Mouse (Mus musculus) forebrain, embryonic 14.5 days (tissue): ENCODE measurements around the gene Chic2. TPM values are rescaled to one million over a fixed set of nuclear protein-coding genes. Genes with fewer than 3 reads are reported as not detected.

ENCODE experiments used
- ATAC-seq: fragments of 200-750 bp; cut with Nextera tagmentation; 2 replicates; pipeline ENCODE4 v1.8.0; 2017; ENCODE audit warnings: mild to moderate bottlenecking, moderate library complexity
- DNase-seq: peaks from one replicate; pipeline ENCODE4 v3.0.0-alpha.2; 2015; ENCODE audit warnings: low spot score
- H3K27ac ChIP-seq: fragments of 300-500 bp; sonication (generic); 2 replicates; pipeline ENCODE4 v1.5.1; 2014; ENCODE audit warnings: low read depth, mild to moderate bottlenecking, control low read depth, low read length, moderate library complexity
- H3K27me3 ChIP-seq: fragments of 300-500 bp; sonication (generic); replicated peaks from 2 replicates; pipeline ENCODE4 v1.6.1; 2014; ENCODE audit warnings: low read length, control low read depth, mixed read lengths; ENCODE audit not compliant: control insufficient read depth, insufficient read depth
- H3K36me3 ChIP-seq: fragments of 300-500 bp; sonication (generic); 2 replicates; pipeline ENCODE4 v1.6.1; 2014; ENCODE audit warnings: low read length, control low read depth; ENCODE audit not compliant: control insufficient read depth, insufficient read depth
- H3K4me1 ChIP-seq: fragments of 300-500 bp; sonication (generic); 2 replicates; pipeline ENCODE4 v1.6.1; 2014; ENCODE audit warnings: antibody characterized with exemption, low read length, control low read depth; ENCODE audit not compliant: control insufficient read depth, insufficient read depth
- H3K4me2 ChIP-seq: fragments of 300-500 bp; sonication (generic); 2 replicates; pipeline ENCODE4 v1.6.1; 2014; ENCODE audit warnings: mild to moderate bottlenecking, control low read depth, low read length
- H3K4me3 ChIP-seq: fragments of 300-500 bp; sonication (generic); 2 replicates; pipeline ENCODE4 v1.5.1; 2014; ENCODE audit warnings: low read depth, low read length, control low read depth
- H3K9ac ChIP-seq: fragments of 300-500 bp; sonication (generic); 2 replicates; pipeline ENCODE4 v1.6.1; 2014; ENCODE audit warnings: mild to moderate bottlenecking, low read length, control low read depth, moderate library complexity
- H3K9me3 ChIP-seq: fragments of 300-500 bp; sonication (generic); replicated peaks from 2 replicates; pipeline ENCODE4 v1.6.1; 2016; ENCODE audit warnings: low read length, control low read depth, mixed read lengths; ENCODE audit not compliant: control insufficient read depth
- WGBS: fragments of 180-500 bp; shearing (Covaris S2); extraction: QIAGEN DNeasy Blood & Tissue Kit; methylation state at CpG from one replicate; pipeline ENCODE4 v1.1.7; 2014; 5-methylcytosine and 5-hydroxymethylcytosine counted together
- polyA plus RNA-seq: library from polyadenylated mRNA; unstranded; fragments of >200 nt; fragmentation: Nextera tagmentation; extraction: Ambion mirVana; gene quantifications from 2 replicates; pipeline ENCODE4 v1.2.1, GENCODE M21; 2014

Chic2 gene
- polyA plus RNA-seq, 1 experiment from 2014 or later, result 48.0 TPM

DNA sequence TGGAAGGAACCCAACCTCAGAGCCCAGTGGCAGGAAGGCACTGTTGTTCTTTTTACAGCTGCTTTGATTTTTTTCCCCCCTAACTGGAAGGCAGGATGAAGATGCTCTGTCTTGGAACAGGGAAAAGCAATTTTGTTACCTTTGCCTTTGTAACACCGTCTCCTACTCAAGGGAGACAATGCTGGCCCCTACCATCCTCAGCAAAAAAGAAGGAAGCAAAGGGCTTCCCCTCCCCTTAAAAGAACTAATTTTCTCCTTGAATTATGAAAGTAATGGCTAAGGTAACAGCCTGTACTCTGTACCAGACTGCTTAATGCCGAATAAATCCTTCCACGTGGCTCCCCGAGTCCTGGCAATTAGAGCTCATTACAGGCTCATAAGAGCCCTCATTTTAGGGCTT, 28.0 kb upstream of the Chic2 start:
- 2% methylated on average over 4 of the region's 4 CpGs for WGBS
- Histone ChIP-seq H3K9me3 (no peaks in the 10 kb centered on the region), H3K4me2 (no peak overlapping the region), H3K4me1 (peaks cover 11% of the 10 kb centered on the region), H3K36me3 (no peaks in the 10 kb centered on the region), H3K9ac (no peak overlapping the region), H3K27ac (no peak overlapping the region), H3K27me3 (peaks cover 88% of the 10 kb centered on the region), H3K4me3 (no peak overlapping the region)
- no peak for ATAC-seq
- no peak for DNase-seq

DNA sequence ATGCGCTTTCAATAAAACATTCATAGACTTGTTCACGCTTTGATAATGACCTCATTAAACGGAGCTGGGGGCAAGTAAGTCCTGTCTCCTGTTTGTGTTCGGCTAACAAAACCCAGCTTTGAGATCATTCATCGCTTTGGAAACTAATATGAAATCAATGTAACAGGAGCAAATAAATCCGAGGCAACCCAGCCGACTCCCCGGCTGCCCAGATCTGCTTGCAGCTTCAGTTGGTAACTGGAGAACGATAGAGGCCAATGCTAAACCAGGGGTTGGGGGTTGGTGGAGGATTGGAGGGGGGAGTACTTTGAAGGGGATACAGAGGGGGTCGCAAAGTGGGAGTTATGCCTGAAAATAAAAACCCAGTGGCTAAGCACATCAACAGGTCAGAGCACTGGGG, 27.4 kb upstream of the Chic2 start:
- no peak overlapping the region for H3K9ac ChIP-seq
- ATAC-seq (no peak), DNase-seq (no peak)
- H3K27me3 ChIP-seq, result peaks cover 88% of the 10 kb centered on the region
- no peak overlapping the region; the same call in 1 of the 2 replicates for H3K4me2 ChIP-seq
- WGBS, result under 1% methylated on average over 10 of the region's 10 CpGs
- no peaks in the 10 kb centered on the region for H3K9me3 ChIP-seq
- H3K27ac ChIP-seq, result no peak overlapping the region
- H3K4me3 ChIP-seq, result no peak overlapping the region
- H3K36me3 ChIP-seq, result no peaks in the 10 kb centered on the region
- H3K4me1 ChIP-seq, result peaks cover 14% of the 10 kb centered on the region

DNA sequence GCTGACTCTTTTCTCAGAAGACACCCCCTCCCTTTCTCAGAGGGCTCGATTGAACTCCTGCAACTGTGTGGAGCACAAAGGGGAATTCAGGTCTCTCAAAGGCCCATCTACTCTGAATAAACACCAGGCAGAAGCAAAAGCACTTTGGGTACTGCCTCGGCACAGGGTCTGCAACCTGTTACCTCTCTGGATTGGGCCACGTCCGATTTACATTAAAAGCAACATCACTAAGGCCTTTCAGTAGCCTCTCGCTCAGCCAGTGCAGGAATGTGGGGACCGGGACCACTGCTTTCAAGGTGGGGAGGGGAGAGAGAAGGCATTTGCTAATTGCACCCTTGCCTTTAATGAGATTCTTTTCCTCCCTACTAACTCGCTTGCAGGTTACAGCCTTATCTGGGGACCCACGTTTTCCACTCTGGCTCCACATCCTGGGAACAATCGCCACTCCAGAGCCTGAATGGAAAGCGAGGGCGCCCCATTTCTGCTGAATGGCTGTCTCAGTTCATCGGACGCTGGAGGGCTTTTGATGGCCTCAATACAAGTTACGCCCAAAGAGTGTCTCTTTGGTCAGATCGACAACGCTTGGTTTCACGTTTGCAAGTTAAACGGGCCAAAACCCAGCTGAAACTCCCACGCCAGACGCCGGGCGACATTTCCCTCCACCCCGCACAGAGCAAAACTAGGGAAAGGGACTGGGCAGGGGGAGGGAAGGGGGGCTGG, 26.2 kb upstream of the Chic2 start:
- H3K27me3 ChIP-seq, result peaks cover 83% of the 10 kb centered on the region
- H3K4me3 ChIP-seq, result no peak overlapping the region
- DNase-seq (peak; percentile 58), ATAC-seq (peak; percentile 15; the same call in 1 of the 2 replicates)
- no peaks in the 10 kb centered on the region for H3K9me3 ChIP-seq
- no peak overlapping the region for H3K9ac ChIP-seq
- under 1% methylated on average over 23 of the region's 23 CpGs for WGBS
- H3K27ac ChIP-seq, result peak overlapping the region; percentile 9; the same call in 1 of the 2 replicates
- H3K36me3 ChIP-seq, result no peaks in the 10 kb centered on the region
- H3K4me1 ChIP-seq, result peaks cover 14% of the 10 kb centered on the region
- peak overlapping the region; percentile 34 for H3K4me2 ChIP-seq

DNA sequence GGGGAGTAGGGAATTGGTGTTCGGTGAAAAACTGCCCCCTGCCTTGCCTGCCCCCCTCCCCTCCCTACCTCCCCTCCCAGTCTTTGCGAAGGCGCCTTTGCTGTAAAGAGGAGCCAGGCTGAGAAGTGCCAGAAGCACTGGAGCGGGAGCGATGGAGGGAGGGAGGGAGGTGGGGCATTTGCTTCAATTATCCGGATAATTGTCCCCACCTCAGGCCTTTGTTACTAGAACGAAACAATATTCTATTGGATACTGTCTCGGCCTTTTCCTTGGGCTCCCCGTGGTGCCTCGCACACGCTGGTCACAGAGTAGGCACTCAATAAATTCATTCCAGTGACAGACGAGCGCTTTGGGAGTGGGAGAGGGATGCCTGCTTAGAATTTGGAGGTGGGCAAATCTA, 25.6 kb upstream of the Chic2 start:
- peaks cover 82% of the 10 kb centered on the region for H3K27me3 ChIP-seq
- H3K9ac ChIP-seq, result no peak overlapping the region
- H3K4me1 ChIP-seq, result peaks cover 14% of the 10 kb centered on the region
- peak overlapping the region; percentile 34 for H3K4me2 ChIP-seq
- no peaks in the 10 kb centered on the region for H3K36me3 ChIP-seq
- H3K27ac ChIP-seq, result 0 out of 2 replicates have a peak overlapping the region, but pooled peaks have one; percentile 9
- H3K9me3 ChIP-seq, result 0 out of 2 replicates have a peak, but pooled peaks cover 3% of the 10 kb centered on the region
- 1% methylated on average over 13 of the region's 13 CpGs for WGBS
- 0 out of 2 replicates have a peak, but pooled peaks have one; percentile 8 for ATAC-seq
- H3K4me3 ChIP-seq, result no peak overlapping the region
- peak; percentile 56 for DNase-seq

DNA sequence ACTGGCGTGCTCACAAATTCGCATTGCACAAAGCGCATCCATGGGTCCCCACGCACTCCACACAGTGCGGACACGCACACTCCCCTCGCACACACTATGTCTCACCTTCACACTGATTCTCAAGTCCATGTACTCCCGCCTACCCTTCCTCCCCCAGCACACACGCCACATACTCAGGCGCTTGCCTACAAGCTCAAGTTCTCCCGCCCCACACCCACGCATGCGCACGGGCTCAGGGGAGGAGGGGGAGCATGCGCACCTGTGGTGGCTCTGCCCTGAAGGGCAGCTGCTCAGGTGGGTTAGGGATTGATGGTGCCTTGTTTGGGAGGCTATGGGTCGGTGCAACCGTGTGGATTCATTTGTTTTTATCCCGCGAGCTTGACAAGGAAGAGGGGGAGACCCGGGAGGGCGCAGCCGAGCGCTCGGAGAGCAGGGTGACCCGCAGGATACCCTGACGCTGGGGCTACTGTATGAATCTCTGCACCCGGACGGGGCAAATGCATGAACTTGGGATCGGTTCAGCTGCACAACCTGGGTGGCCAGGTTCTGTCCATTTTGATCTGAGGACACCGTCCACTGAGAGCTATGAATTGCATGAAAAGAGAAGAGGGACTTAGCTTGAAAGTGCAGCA, 22.7 kb upstream of the Chic2 start:
- H3K9ac ChIP-seq, result peak overlapping the region; percentile 52
- H3K9me3 ChIP-seq, result 0 out of 2 replicates have a peak, but pooled peaks cover 3% of the 10 kb centered on the region
- peak; percentile 75 for DNase-seq
- H3K4me3 ChIP-seq, result peak overlapping the region; percentile 40
- no peaks in the 10 kb centered on the region for H3K36me3 ChIP-seq
- peaks cover 14% of the 10 kb centered on the region for H3K4me1 ChIP-seq
- peak; percentile 56 for ATAC-seq
- peak overlapping the region; percentile 67 for H3K4me2 ChIP-seq
- no peak overlapping the region for H3K27ac ChIP-seq
- peaks cover 58% of the 10 kb centered on the region for H3K27me3 ChIP-seq
- WGBS, result under 1% methylated on average over 30 of the region's 30 CpGs

DNA sequence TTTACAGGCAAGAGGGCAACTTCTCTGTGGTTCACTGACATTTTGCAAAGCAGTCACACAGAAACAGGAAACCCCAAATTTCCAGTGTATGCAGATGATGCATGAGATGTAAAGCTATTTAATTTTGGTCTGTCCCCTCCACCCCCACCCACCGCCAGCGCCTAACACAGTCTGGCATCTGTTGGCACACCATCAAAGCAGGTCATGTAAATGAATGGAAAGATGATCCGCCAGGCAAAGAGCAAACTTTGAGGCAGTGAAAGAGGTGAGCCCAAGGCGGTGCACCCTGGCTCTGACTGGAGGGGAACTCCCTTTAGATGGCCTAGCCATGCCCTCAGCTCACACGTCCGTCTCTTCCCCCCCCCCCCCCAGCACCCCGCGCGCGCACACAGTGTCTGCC, 22.1 kb upstream of the Chic2 start:
- H3K27ac ChIP-seq, result no peak overlapping the region
- 3% methylated on average over 5 of the region's 10 CpGs for WGBS
- ATAC-seq (no peak), DNase-seq (no peak)
- H3K4me3 ChIP-seq, result peak overlapping the region; percentile 40
- H3K4me2 ChIP-seq, result peak overlapping the region; percentile 67
- peaks cover 14% of the 10 kb centered on the region for H3K4me1 ChIP-seq
- 0 out of 2 replicates have a peak, but pooled peaks cover 3% of the 10 kb centered on the region for H3K9me3 ChIP-seq
- peaks cover 56% of the 10 kb centered on the region for H3K27me3 ChIP-seq
- H3K36me3 ChIP-seq, result no peaks in the 10 kb centered on the region
- H3K9ac ChIP-seq, result peak overlapping the region; percentile 52; the same call in 1 of the 2 replicates

DNA sequence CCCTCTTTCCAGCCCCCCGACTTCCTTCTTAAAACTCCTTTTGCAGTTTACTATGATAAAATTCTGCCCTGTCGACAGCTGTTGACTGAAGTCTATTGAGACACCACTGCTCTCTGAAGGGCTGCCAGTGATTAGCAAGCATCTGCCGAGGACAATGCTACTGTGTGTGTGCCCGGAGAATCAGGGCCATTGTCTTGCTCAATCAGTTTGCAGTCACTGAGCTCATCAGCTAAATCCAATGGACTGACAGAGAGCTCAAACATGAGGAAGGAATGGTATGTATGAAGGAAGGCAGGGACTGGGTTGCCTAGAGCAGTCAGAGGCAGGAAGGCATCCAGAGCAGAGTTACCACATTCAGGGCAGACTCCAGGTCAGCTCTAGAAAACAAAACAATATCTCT, 18.6 kb upstream of the Chic2 start:
- H3K4me1 ChIP-seq, result 0 out of 2 replicates have a peak, but pooled peaks cover 3% of the 10 kb centered on the region
- H3K27ac ChIP-seq, result no peak overlapping the region
- peaks cover 26% of the 10 kb centered on the region for H3K27me3 ChIP-seq
- DNase-seq (no peak), ATAC-seq (no peak)
- H3K4me2 ChIP-seq, result no peak overlapping the region
- 18% methylated on average over 4 of the region's 4 CpGs for WGBS
- no peaks in the 10 kb centered on the region for H3K36me3 ChIP-seq
- no peak overlapping the region for H3K9ac ChIP-seq
- 0 out of 2 replicates have a peak, but pooled peaks cover 3% of the 10 kb centered on the region for H3K9me3 ChIP-seq
- no peak overlapping the region for H3K4me3 ChIP-seq

DNA sequence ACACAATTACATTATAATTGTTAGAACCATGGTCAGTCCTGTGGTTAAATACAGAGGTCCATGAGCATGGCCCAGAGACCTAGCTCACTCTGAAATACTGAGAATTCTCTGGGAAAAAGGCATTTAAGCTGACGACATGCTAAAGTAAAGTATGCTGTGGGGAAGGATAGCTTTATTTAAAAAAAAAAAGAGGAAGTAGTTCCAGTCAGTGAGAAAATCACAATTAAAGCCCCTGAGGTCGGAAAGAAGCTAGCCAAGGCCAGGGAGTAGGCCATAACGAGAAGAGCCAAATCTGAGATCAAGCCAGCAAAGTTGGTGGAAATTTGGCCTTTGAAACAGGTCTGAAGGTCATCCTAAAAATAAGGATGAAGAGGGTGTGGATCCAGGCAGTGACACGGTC, 6.5 kb upstream of the Chic2 start:
- Histone ChIP-seq H3K36me3 (no peaks in the 10 kb centered on the region), H3K27ac (no peak overlapping the region), H3K9ac (no peak overlapping the region), H3K4me3 (no peak overlapping the region), H3K4me2 (no peak overlapping the region), H3K4me1 (no peaks in the 10 kb centered on the region), H3K27me3 (0 out of 2 replicates have a peak, but pooled peaks cover 4% of the 10 kb centered on the region), H3K9me3 (no peaks in the 10 kb centered on the region)
- no peak for ATAC-seq
- WGBS, result 77% methylated on average over 4 of the region's 4 CpGs
- no peak for DNase-seq
